Mouse (Mus musculus): ENCODE measurements around the gene Hcfc1. TPM values are rescaled to one million over a fixed set of nuclear protein-coding genes. Genes with fewer than 3 reads are reported as not detected.
A peak's percentile ranks its signal among the peaks of the same experiment; 100 is the strongest.

The Hcfc1 gene
- polyA plus RNA-seq, 1 experiment from 2014 or later, result 62.9 TPM

DNA sequence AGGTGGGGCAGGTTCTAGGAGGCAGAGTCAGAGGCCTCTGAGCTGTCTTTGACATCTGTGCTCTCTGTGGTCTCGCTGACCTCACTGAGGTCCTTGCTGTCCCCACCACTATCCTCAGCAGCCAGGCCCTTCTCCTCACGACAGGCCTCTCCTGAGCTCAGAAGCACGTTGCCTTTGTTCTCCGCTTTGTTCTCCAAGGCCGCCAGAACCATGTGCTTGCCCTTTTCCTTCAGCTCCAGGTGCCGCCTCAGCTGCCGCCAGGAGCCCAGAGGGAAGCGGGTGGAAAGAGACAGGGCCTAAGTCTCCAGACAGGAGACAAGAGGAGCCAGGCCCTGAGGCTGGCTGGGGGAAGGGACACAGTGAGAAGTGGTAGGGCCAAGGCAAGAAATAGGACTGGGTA is 49.2 kb downstream of the Hcfc1 start:
- H3K36me3 ChIP-seq (ENCODE audit: inconsistent target), result no peaks in the 10 kb centered on the region
- WGBS (ENCODE audit: missing documents), result 81% methylated on average over 7 of the region's 8 CpGs
- H3K27ac ChIP-seq, result no peak overlapping the region
- H3K79me2 ChIP-seq (ENCODE audit: inconsistent target), result no peaks in the 10 kb centered on the region
- H3K4me3 ChIP-seq (ENCODE audit: inconsistent target), result no peak overlapping the region

DNA sequence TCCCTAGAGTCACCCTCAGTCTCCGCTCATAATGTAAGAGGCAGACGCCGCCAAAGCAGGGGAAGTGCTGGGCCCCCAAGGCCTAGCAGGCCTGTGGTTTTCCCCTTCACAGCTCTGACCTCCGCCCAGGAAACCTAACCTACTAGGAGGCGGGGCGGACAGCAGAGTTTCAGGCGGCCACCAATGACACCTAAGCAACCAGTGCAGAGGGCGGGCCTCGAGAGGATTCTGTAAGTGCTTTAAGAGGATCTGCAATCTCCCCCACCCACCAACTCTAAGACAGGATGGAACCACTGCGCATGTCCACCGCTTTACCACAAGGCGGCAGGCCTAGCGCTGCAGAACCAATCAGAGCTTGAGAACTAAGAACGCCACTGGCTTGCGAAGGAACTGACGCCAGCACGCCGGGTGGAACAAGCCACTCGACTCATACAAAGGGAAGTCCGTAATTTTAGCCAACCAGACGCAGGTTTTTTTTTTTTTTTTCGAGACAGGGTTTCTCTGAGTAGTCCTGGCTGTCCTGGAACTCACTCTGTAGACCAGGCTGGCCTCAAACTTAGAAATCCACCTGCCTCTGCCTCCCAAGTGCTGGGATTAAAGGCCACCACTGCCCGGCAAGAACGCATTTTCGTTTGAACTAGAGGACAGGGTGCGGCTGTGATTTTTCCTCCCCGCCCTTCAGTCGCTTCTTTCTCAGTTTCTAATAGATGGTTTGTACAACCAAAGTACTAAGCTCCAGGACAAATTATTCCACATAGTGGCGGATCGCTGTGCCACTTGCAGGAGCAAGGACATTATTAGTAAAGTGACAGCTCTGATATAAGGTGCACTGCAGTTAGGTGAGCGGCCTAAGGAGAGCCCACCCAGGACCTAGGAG is 51.1 kb downstream of the Hcfc1 start:
- Histone ChIP-seq H3K79me2 (ENCODE audit: inconsistent target) (no peaks in the 10 kb centered on the region), H3K4me3 (ENCODE audit: inconsistent target) (peak overlapping the region; percentile 7; the same call in 1 of the 2 replicates), H3K27ac (peak overlapping the region; percentile 68), H3K36me3 (ENCODE audit: inconsistent target) (no peaks in the 10 kb centered on the region)
- 29% methylated on average over 28 of the region's 31 CpGs for WGBS (ENCODE audit: missing documents)

DNA sequence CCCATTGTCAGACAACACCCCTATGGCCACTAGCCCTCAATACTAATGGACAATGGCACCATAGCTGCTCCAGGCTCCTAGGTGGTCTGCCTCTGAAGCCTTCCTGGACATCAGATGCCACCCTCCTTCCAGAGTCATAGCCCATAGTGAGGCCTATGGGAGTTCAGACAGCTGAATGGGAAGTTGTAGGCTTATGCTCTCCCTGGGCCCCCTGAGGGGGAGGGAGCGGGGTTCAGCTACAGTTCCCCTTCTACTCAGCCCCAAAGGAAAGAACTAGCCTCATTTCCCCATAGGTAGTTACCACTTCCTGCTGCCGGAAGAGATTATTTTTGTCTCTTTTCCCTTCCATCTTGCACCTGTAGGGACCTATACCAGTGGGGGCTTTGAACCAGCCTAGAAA is 54.6 kb downstream of the Hcfc1 start:
- WGBS (ENCODE audit: missing documents), result 44% methylated on average over 2 of the region's 2 CpGs
- Histone ChIP-seq H3K79me2 (ENCODE audit: inconsistent target) (peaks cover 32% of the 10 kb centered on the region), H3K4me3 (ENCODE audit: inconsistent target) (no peak overlapping the region), H3K36me3 (ENCODE audit: inconsistent target) (no peaks in the 10 kb centered on the region), H3K27ac (peak overlapping the region; percentile 67)

DNA sequence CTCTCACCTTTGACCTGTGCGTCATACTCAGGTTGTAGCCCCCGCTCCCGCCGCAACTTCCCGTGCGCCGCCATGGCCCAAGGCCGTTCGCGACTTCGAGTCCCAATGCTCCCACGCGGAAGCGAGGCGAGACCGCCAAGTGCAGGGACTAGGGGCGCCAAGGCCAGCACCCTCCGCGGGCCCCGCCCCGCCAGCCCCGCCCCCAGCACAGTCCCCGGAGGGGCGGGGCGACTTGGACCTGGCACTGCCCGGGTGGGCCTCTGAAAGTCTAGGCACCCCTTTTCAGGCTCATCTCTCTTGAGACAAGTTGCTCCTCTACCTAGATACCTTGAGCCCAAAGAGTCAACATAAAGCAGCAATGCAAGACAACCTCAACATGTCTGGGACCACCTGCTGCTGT is 55.0 kb downstream of the Hcfc1 start:
- Histone ChIP-seq H3K27ac (peak overlapping the region; percentile 84), H3K79me2 (ENCODE audit: inconsistent target) (peaks cover 37% of the 10 kb centered on the region), H3K4me3 (ENCODE audit: inconsistent target) (peak overlapping the region; percentile 47), H3K36me3 (ENCODE audit: inconsistent target) (no peaks in the 10 kb centered on the region)
- WGBS (ENCODE audit: missing documents), result 20% methylated on average over 18 of the region's 26 CpGs

DNA sequence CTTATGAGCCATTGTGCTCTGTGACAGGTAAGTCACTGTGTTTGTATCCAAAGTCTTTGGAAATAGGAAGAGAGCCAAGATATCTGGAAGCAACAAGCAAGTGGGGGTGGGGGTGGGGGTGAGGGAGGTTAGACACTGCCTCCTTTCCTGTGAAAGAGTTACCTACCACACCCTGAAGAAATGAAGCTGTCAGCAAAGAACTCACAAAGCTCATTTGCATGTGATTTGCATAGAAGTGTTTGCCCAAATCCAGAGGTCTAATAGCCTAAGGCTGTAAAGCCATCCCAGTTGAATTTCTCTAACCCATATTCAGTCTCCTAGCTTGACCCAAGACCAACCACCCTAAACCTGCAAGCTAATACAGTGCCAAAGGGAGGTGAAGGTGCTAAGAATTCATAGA is 55.7 kb downstream of the Hcfc1 start:
- peak overlapping the region; percentile 84 for H3K27ac ChIP-seq
- peaks cover 44% of the 10 kb centered on the region for H3K79me2 ChIP-seq (ENCODE audit: inconsistent target)
- peak overlapping the region; percentile 47 for H3K4me3 ChIP-seq (ENCODE audit: inconsistent target)
- H3K36me3 ChIP-seq (ENCODE audit: inconsistent target), result no peaks in the 10 kb centered on the region

DNA sequence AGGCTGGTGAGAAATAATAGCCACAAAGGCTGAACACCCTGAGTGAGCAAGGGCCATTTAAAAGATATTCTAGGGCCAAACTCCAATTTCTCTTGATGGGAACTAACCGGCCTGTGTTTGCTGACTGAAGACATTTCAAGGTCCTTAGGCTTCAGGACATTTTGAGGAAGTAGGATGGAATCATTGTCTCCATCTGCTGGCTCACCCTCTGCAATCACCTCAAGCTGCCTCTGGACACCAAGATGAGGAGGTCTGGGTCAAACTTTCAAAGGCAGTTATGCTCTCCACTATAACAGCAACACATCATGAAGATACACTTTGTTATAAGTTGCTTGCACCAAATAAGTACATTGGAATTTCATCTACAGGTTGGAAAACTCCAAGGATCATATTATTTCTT is 56.1 kb downstream of the Hcfc1 start:
- Histone ChIP-seq H3K4me3 (ENCODE audit: inconsistent target) (peak overlapping the region; percentile 47), H3K79me2 (ENCODE audit: inconsistent target) (peaks cover 46% of the 10 kb centered on the region), H3K36me3 (ENCODE audit: inconsistent target) (no peaks in the 10 kb centered on the region), H3K27ac (peak overlapping the region; percentile 84)
- 33% methylated on average over 1 of the region's 1 CpGs for WGBS (ENCODE audit: missing documents)

DNA sequence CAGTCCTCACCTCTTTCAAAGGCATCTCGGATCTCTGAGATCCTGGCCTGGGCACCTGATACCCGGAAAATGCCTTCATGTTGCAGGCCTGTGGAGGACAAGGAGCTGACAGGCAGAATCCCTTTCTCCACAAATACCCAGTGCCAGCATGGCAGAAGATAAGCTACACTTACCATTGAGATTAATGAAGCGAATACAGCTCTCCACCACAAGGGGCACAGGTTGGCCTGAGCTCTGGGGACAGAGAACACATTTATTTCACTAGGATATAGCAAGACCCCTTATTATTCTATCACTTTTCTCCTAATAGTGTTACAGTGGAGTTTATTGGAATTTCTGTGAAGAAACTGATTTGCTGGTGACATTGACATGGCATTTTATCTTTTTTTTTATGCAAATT is 68.2 kb downstream of the Hcfc1 start:
- no peak overlapping the region for H3K27ac ChIP-seq
- peaks cover 4% of the 10 kb centered on the region; the same call in 1 of the 2 replicates for H3K36me3 ChIP-seq (ENCODE audit: inconsistent target)
- H3K4me3 ChIP-seq (ENCODE audit: inconsistent target), result no peak overlapping the region
- no peaks in the 10 kb centered on the region for H3K79me2 ChIP-seq (ENCODE audit: inconsistent target)
- WGBS (ENCODE audit: missing documents), result 94% methylated on average over 3 of the region's 3 CpGs

DNA sequence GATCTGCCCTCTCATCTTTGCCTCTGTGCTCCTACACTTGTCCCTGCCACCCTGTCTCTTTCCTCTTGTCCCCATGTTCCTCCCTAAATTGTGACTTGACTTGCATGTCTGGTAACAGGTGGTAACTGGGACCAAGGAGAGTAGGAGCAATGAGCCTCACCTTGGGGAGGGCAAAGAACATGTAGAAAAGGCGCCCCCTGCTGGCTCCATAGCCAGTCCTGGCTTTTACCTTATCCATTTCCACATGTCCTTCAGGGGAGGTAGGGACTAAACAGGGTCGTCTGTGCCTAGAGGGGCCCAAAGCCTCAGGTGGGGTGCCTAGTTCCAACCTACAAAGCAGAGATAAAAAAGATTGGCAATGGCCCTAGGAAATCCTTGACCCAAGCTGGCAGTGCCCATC is 70.4 kb downstream of the Hcfc1 start, which contains the start of gene L1cam:
L1cam (minus strand) TSS at position 387 of the 400 bp plus-strand sequence.
- Histone ChIP-seq H3K36me3 (ENCODE audit: inconsistent target) (peaks cover 4% of the 10 kb centered on the region; the same call in 1 of the 2 replicates), H3K27ac (no peak within 1 kb of the TSS), H3K79me2 (ENCODE audit: inconsistent target) (no peaks in the 10 kb centered on the region), H3K4me3 (ENCODE audit: inconsistent target) (no peak within 1 kb of the TSS)
- WGBS (ENCODE audit: missing documents), result 54% methylated on average over 2 of the region's 2 CpGs

DNA sequence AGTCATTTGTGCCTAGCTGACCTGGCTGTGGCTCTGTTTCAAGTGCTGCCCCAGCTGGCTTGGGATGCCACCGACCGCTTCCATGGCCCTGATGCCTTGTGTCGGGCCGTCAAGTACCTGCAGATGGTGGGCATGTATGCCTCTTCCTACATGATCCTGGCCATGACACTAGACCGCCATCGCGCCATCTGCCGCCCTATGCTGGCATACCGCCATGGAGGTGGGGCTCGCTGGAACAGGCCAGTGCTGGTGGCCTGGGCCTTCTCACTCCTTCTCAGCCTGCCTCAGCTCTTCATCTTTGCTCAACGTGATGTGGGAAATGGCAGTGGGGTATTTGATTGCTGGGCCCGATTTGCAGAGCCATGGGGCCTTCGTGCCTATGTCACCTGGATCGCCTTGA is 73.3 kb downstream of the Hcfc1 start:
- H3K4me3 ChIP-seq (ENCODE audit: inconsistent target), result no peak overlapping the region
- WGBS (ENCODE audit: missing documents), result 92% methylated on average over 14 of the region's 14 CpGs
- no peaks in the 10 kb centered on the region for H3K79me2 ChIP-seq (ENCODE audit: inconsistent target)
- H3K36me3 ChIP-seq (ENCODE audit: inconsistent target), result no peaks in the 10 kb centered on the region
- no peak overlapping the region for H3K27ac ChIP-seq

Other genes starting within 250 kb of the Hcfc1 start
- gene Abcd1, start 249.8 kb downstream of the Hcfc1 start, polyA plus RNA-seq (2018), result 42.0 to 64.5 TPM (median 61.4 TPM) in 3 replicates
- gene Plxnb3, start 209.3 kb downstream of the Hcfc1 start, polyA plus RNA-seq (2018), result 0.69 to 2.3 TPM (median 1.4 TPM) in 3 replicates
- 0.25 to 0.87 TPM (median 0.77 TPM) in 3 replicates for gene Srpk3, start 192.0 kb downstream of the Hcfc1 start, polyA plus RNA-seq (2018)
- 74.1 to 137 TPM (median 85.2 TPM) in 3 replicates for gene Idh3g, start 179.5 kb downstream of the Hcfc1 start, polyA plus RNA-seq (2018)
- gene Ssr4, start 179.3 kb downstream of the Hcfc1 start, polyA plus RNA-seq (2018), result 92.9 to 202 TPM (median 173 TPM) in 3 replicates
- gene Pdzd4, start 141.4 kb downstream of the Hcfc1 start, polyA plus RNA-seq (2018), result 0.07 to 0.10 TPM (median 0.09 TPM) in 3 replicates
- gene Avpr2, start 74.3 kb downstream of the Hcfc1 start, polyA plus RNA-seq (2018), result 0.04 TPM in 1 of 3 replicates, not detected in the others
- 0.94 to 1.8 TPM (median 1.1 TPM) in 3 replicates for gene L1cam, start 70.3 kb downstream of the Hcfc1 start, polyA plus RNA-seq (2018)
- gene Arhgap4, start 44.5 kb downstream of the Hcfc1 start, polyA plus RNA-seq (2018), result 13.2 to 18.0 TPM (median 14.5 TPM) in 3 replicates
- gene Naa10, start 44.4 kb downstream of the Hcfc1 start, polyA plus RNA-seq (2018), result 15.6 to 28.5 TPM (median 20.5 TPM) in 3 replicates
- gene Renbp, start 35.5 kb downstream of the Hcfc1 start, polyA plus RNA-seq (2018), result 146 to 221 TPM (median 206 TPM) in 3 replicates
- 56.5 to 75.1 TPM (median 66.5 TPM) in 3 replicates for gene Irak1, start 57.6 kb upstream of the Hcfc1 start, polyA plus RNA-seq (2018)
- not detected in 3 replicates for gene Opn1mw, start 161.1 kb upstream of the Hcfc1 start, polyA plus RNA-seq (2018)
- 13.0 to 16.3 TPM (median 15.6 TPM) in 3 replicates for gene Mecp2, start 169.0 kb upstream of the Hcfc1 start, polyA plus RNA-seq (2018)
- not detected in 3 replicates for gene Tex28, start 201.5 kb upstream of the Hcfc1 start, polyA plus RNA-seq (2018)
- gene Tktl1, start 210.9 kb upstream of the Hcfc1 start, polyA plus RNA-seq (2018), result not detected in 3 replicates

Measured in macrophage (primary cell).